13 mouse cellular contexts compared by ENCODE assay signal in the genomic region with DNA sequence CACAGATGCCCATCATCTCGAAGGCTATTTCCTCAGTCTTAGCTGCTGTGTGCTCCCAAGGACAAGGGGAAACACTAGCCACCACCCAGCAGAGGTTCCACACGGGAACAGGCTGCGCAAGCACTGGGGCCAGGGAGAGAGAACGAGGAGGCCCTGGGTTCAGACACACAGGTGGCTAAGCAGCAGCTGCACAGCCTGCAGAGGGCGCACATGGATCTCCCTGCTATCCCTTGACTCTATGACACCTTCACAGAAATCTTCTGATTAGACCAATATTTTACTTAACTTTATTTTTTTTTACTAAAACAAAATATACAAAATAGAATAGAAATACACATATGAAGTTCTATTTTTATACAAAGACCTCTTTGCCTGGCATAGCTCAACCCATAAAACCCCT. TPM values are rescaled to one million over a fixed set of nuclear protein-coding genes. Genes with fewer than 3 reads are reported as not detected.
DNase-seq lines count a peak whose midpoint lies in the region; ATAC-seq and TF ChIP-seq lines count a peak whose summit lies in the region.
"Had no signal": no experiment of that assay in that cellular context is flagged by ENCODE, and none has a peak within 500 bp of the region (broad histone marks: within the 10 kb centered on the region; RNA-seq: fewer than 3 reads in every experiment).

No protein-coding gene starts in this region.

- H3K27me3 ChIP-seq in stomach, postnatal 0 days (ENCODE audit: control insufficient read depth, insufficient read depth, low read length), result no peaks in the 10 kb centered on the region
- H3K27me3 ChIP-seq: hindbrain, embryonic 15.5 days had no signal

- ATAC-seq in stomach, postnatal 0 days (ENCODE audit: low FRiP score, low TSS enrichment), result no peak

- no peak overlapping the region for H3K9ac ChIP-seq in stomach, postnatal 0 days (ENCODE audit: low read length)
- H3K9ac ChIP-seq: embryonic facial prominence, embryonic 13.5 days; heart, embryonic 13.5 days; hindbrain, embryonic 15.5 days had no signal

- no peak overlapping the region for H3K4me2 ChIP-seq in stomach, postnatal 0 days (replicated peaks; ENCODE audit: low read depth)
- H3K4me2 ChIP-seq: embryonic facial prominence, embryonic 13.5 days; heart, embryonic 13.5 days had no signal

- TF ChIP-seq CTCF in stomach, postnatal 0 days (IDR thresholded peaks at IDR 0.05; ENCODE audit: low read depth), result peak; percentile 37; the same call in 1 of the 2 replicates

- no peak overlapping the region for H3K4me3 ChIP-seq in stomach, postnatal 0 days (ENCODE audit: low read depth, low read length)
- H3K4me3 ChIP-seq: embryonic facial prominence, embryonic 13.5 days; heart, embryonic 13.5 days; hindbrain, embryonic 15.5 days had no signal

- no peak for TF ChIP-seq EP300 in stomach, postnatal 0 days (optimal IDR thresholded peaks at IDR 0.05)

- no peaks in the 10 kb centered on the region for H3K36me3 ChIP-seq in stomach, postnatal 0 days (ENCODE audit: control insufficient read depth, insufficient read depth, low read length)
- H3K36me3 ChIP-seq: embryonic facial prominence, embryonic 13.5 days; heart, embryonic 13.5 days; hindbrain, embryonic 15.5 days had no signal

- no peaks in the 10 kb centered on the region for H3K4me1 ChIP-seq in stomach, postnatal 0 days (replicated peaks; ENCODE audit: control insufficient read depth, insufficient read depth)
- H3K4me1 ChIP-seq: heart, embryonic 13.5 days had no signal

- H3K9me3 ChIP-seq in stomach, postnatal 0 days (ENCODE audit: control insufficient read depth, low read length), result no peaks in the 10 kb centered on the region
- H3K9me3 ChIP-seq: embryonic facial prominence, embryonic 13.5 days; hindbrain, embryonic 15.5 days had no signal

- H3K27ac ChIP-seq in stomach, postnatal 0 days (replicated peaks), result no peak overlapping the region
- H3K27ac ChIP-seq: embryonic facial prominence, embryonic 13.5 days; heart, embryonic 13.5 days had no signal

- peak; percentile 83 for DNase-seq in heart, adult 11 months
- DNase-seq in heart, postnatal 10 days, result no peak
- DNase-seq in lung, postnatal 14 days, result peak; percentile 12
- no peak for DNase-seq in lung, postnatal 10 days
- DNase-seq in R1 (ENCODE audit: low read depth, low spot score), result peak; percentile 23
- no peak for DNase-seq in stomach, postnatal 0 days (ENCODE audit: low spot score)
- DNase-seq in left cerebral cortex, postnatal 14 days (ENCODE audit: low spot score in 2 of 2), result no peak
- no peak for DNase-seq in layer of hippocampus, adult 11-12 months (ENCODE audit: low spot score)

- WGBS in stomach, postnatal 0 days, result 64% methylated on average over 5 of the region's 5 CpGs

- intact Hi-C loops in heart, postnatal 10 days (cut with DNase I), result no loop called here
- intact Hi-C loops in left cerebral cortex, postnatal 14 days (cut with DNase I), result no loop called here

RNA-seq across cellular contexts. Expression of gene BC051142, which starts 1.3 kb away (rescaled TPM):
- total RNA-seq in heart, postnatal 10 days (2021), result not detected
- polyA plus RNA-seq in stomach, postnatal 0 days (2015; fragmentation: Nextera tagmentation; extraction: Ambion mirVana), result 0.59 and 0.86 TPM in 2 replicates
- total RNA-seq in left cerebral cortex, postnatal 14 days (2021), result 1 to 10 TPM; 4.9 to 5.6 TPM

RNA-seq across cellular contexts. Expression of gene Btnl1, which starts 20.4 kb away (rescaled TPM):
- not detected for total RNA-seq in heart, postnatal 10 days (2021)
- polyA plus RNA-seq in stomach, postnatal 0 days (2015; fragmentation: Nextera tagmentation; extraction: Ambion mirVana), result 0.04 TPM in 1 of 2 replicates, not detected in the other
- total RNA-seq in left cerebral cortex, postnatal 14 days (2021), result not detected
- total RNA-seq: left cerebral cortex, postnatal 4 days; megakaryocyte-erythroid progenitor cell, adult 5-6 weeks had no signal
- polyA plus RNA-seq: embryonic facial prominence, embryonic 13.5 days; heart, embryonic 13.5 days; hindbrain, embryonic 15.5 days had no signal

RNA-seq across cellular contexts. Expression of gene Btnl2, which starts 42.7 kb away (rescaled TPM):
- under 1 TPM; 0.22 to 0.30 TPM for total RNA-seq in heart, postnatal 10 days (2021)
- 0.13 and 0.16 TPM in 2 replicates for polyA plus RNA-seq in stomach, postnatal 0 days (2015; fragmentation: Nextera tagmentation; extraction: Ambion mirVana)
- total RNA-seq in left cerebral cortex, postnatal 14 days (2021), result under 1 TPM; 0.62 to 0.91 TPM
- total RNA-seq: megakaryocyte-erythroid progenitor cell, adult 5-6 weeks had no signal
- polyA plus RNA-seq: heart, embryonic 13.5 days had no signal

Comparison
In these comparisons a context has a peak if more than half of its experiments do, and no peak if none do; other contexts are left out.
1. DNase-seq: peak in heart, adult 11 months (single experiment), lung, postnatal 14 days (single experiment) and R1 (single experiment); none in heart, postnatal 10 days (0 of 2), lung, postnatal 10 days (single experiment), stomach, postnatal 0 days (single experiment), left cerebral cortex, postnatal 14 days (0 of 2) and layer of hippocampus, adult 11-12 months (single experiment).
2. RNA of gene BC051142, which starts 1.3 kb away (total RNA-seq): 4.9 to 5.6 TPM in left cerebral cortex, postnatal 14 days; not detected in heart, postnatal 10 days; every median in the first group is over 4 times any median in the second.